Mouse (Mus musculus) liver, embryonic 15.5 days (tissue): Measurements from ENCODE around the gene Tmem219. TPM values are rescaled to one million over a fixed set of nuclear protein-coding genes. Genes with fewer than 3 reads are reported as not detected.
"Not testable (repeated sequence)": the region's sequence is repeated elsewhere in the genome, so short reads cannot be mapped to it uniquely, and the experiment has no call there.

Experiments
- ATAC-seq: fragments of 200-750 bp; cut with Nextera tagmentation; 2 replicates; pipeline ENCODE4 v1.8.0; 2017; ENCODE audit warnings: moderate number of reproducible peaks, mild to moderate bottlenecking, moderate library complexity; ENCODE audit not compliant: insufficient read depth
- H3K27ac ChIP-seq: fragments of 300-500 bp; sonication (generic); replicated peaks from 2 replicates; pipeline ENCODE4 v1.5.1; 2015; ENCODE audit warnings: mild to moderate bottlenecking, inconsistent platforms
- H3K27me3 ChIP-seq: fragments of 300-500 bp; sonication (generic); 2 replicates; pipeline ENCODE4 v1.6.1; 2015; ENCODE audit warnings: mild to moderate bottlenecking, inconsistent platforms
- H3K36me3 ChIP-seq: fragments of 300-500 bp; sonication (generic); replicated peaks from 2 replicates; pipeline ENCODE4 v1.6.1; 2015; ENCODE audit warnings: moderate library complexity, mild to moderate bottlenecking, inconsistent platforms
- H3K4me1 ChIP-seq: fragments of 300-500 bp; sonication (generic); replicated peaks from 2 replicates; pipeline ENCODE4 v1.6.1; 2015; ENCODE audit warnings: inconsistent platforms
- H3K4me2 ChIP-seq: fragments of 300-500 bp; sonication (generic); 2 replicates; pipeline ENCODE4 v1.6.1; 2015; ENCODE audit warnings: moderate library complexity, mild to moderate bottlenecking, inconsistent platforms
- H3K4me3 ChIP-seq: fragments of 300-500 bp; sonication (generic); replicated peaks from 2 replicates; pipeline ENCODE4 v1.5.1; 2015; ENCODE audit warnings: mild to moderate bottlenecking, inconsistent platforms
- H3K9ac ChIP-seq: fragments of 300-500 bp; sonication (generic); 2 replicates; pipeline ENCODE4 v1.6.1; 2015; ENCODE audit warnings: moderate library complexity, mild to moderate bottlenecking, inconsistent platforms
- H3K9me3 ChIP-seq: fragments of 300-500 bp; sonication (generic); replicated peaks from 2 replicates; pipeline ENCODE4 v1.6.1; 2016; ENCODE audit warnings: inconsistent platforms
- WGBS: fragments of 180-500 bp; shearing (Covaris S2); methylation state at CpG from one replicate; pipeline ENCODE4 v1.1.7; 2015; ENCODE audit warnings: mixed read lengths; ENCODE audit not compliant: insufficient replicate concordance; 5-methylcytosine and 5-hydroxymethylcytosine counted together
- polyA plus RNA-seq: library from polyadenylated mRNA; unstranded; fragments of >200 nt; fragmentation: Nextera tagmentation; extraction: Ambion mirVana; gene quantifications from 2 replicates; pipeline ENCODE4 v1.2.1, GENCODE M21; 2015

Gene Tmem219
- polyA plus RNA-seq, 1 experiment from 2014 or later, result 17.0 TPM

- H3K4me1 ChIP-seq, result peaks cover 30% of the 10 kb centered on the region
- no peak overlapping the region for H3K27ac ChIP-seq
- no peak overlapping the region for H3K9ac ChIP-seq
- no peaks in the 10 kb centered on the region for H3K27me3 ChIP-seq
- 45% methylated on average over 2 of the region's 2 CpGs for WGBS
- H3K36me3 ChIP-seq, result no peaks in the 10 kb centered on the region
- no peaks in the 10 kb centered on the region for H3K9me3 ChIP-seq
- H3K4me2 ChIP-seq, result 0 out of 2 replicates have a peak overlapping the region, but pooled peaks have one; percentile 37
- no peak overlapping the region for H3K4me3 ChIP-seq
- no peak for ATAC-seq
These were observed 1.2 kb downstream of the Tmem219 start for GRCm38 (mm10) chr7:126921563-126921962.

- H3K9ac ChIP-seq, result no peak overlapping the region
- WGBS, result 67% methylated on average over 4 of the region's 4 CpGs
- no peak overlapping the region for H3K4me3 ChIP-seq
- no peak overlapping the region for H3K27ac ChIP-seq
- no peaks in the 10 kb centered on the region for H3K9me3 ChIP-seq
- no peak for ATAC-seq
- peaks cover 21% of the 10 kb centered on the region for H3K4me1 ChIP-seq
- no peak overlapping the region for H3K4me2 ChIP-seq
- H3K27me3 ChIP-seq, result no peaks in the 10 kb centered on the region; the same call in 1 of the 2 replicates
- no peaks in the 10 kb centered on the region for H3K36me3 ChIP-seq
These were observed 2.7 kb downstream of the Tmem219 start for GRCm38 (mm10) chr7:126919973-126920372.

GRCm38 (mm10) chr7:126918356-126918755 is 4.4 kb downstream of the Tmem219 start:
- H3K9me3 ChIP-seq, H3K27me3 ChIP-seq, H3K4me1 ChIP-seq, H3K4me3 ChIP-seq, H3K27ac ChIP-seq, H3K36me3 ChIP-seq, H3K9ac ChIP-seq, ATAC-seq, H3K4me2 ChIP-seq: not testable (repeated sequence)
- WGBS, result 40% methylated on average over 4 of the region's 4 CpGs

DNA sequence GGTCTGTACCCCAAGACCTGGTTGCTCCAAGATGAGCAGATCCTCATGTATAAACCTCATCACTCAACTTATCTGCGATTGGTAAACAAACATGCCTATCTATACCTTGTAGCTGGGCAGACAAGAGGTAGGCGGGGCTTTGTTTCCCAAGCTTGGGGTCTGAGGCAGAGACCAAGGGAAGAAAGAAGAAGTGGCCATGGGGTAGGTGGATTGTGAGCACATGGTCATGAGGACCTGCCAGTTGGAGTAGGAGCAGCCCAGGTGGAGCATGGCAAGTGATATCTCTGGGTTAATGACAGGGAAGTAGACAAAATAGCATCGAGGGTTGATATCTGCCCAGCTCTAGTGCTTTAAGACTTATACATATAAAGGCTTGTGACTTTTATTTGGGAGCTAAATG is 7.9 kb downstream of the Tmem219 start:
- H3K4me2 ChIP-seq, result no peak overlapping the region
- no peaks in the 10 kb centered on the region for H3K9me3 ChIP-seq
- no peaks in the 10 kb centered on the region; the same call in 1 of the 2 replicates for H3K27me3 ChIP-seq
- WGBS, result 56% methylated on average over 3 of the region's 3 CpGs
- H3K4me3 ChIP-seq, result no peak overlapping the region
- ATAC-seq, result no peak
- H3K9ac ChIP-seq, result no peak overlapping the region
- no peaks in the 10 kb centered on the region for H3K4me1 ChIP-seq
- no peaks in the 10 kb centered on the region for H3K36me3 ChIP-seq
- H3K27ac ChIP-seq, result no peak overlapping the region

GRCm38 (mm10) chr7:126905590-126905989 is 17.1 kb downstream of the Tmem219 start:
- H3K9me3 ChIP-seq, result no peaks in the 10 kb centered on the region
- ATAC-seq, result no peak
- H3K36me3 ChIP-seq, result no peaks in the 10 kb centered on the region
- H3K4me1 ChIP-seq, result peaks cover 4% of the 10 kb centered on the region
- H3K27me3 ChIP-seq, result peaks cover 3% of the 10 kb centered on the region; the same call in 1 of the 2 replicates
- no peak overlapping the region for H3K4me3 ChIP-seq
- no peak overlapping the region for H3K9ac ChIP-seq
- 27% methylated on average over 3 of the region's 3 CpGs for WGBS
- H3K27ac ChIP-seq, result no peak overlapping the region
- H3K4me2 ChIP-seq, result no peak overlapping the region

GRCm38 (mm10) chr7:126899781-126900180 is 22.9 kb downstream of the Tmem219 start:
- not testable (repeated sequence) for H3K9ac ChIP-seq, H3K4me2 ChIP-seq, H3K36me3 ChIP-seq, H3K27ac ChIP-seq, H3K9me3 ChIP-seq, ATAC-seq, H3K4me3 ChIP-seq, H3K27me3 ChIP-seq
- 77% methylated on average over 9 of the region's 9 CpGs for WGBS
- H3K4me1 ChIP-seq, result peaks cover 24% of the 10 kb centered on the region

- WGBS, result 11% methylated on average over 37 of the region's 37 CpGs
- ATAC-seq, result peak; percentile 93
- peak overlapping the region; percentile 78 for H3K27ac ChIP-seq
These were observed 24.4 kb downstream of the Tmem219 start for GRCm38 (mm10) chr7:126898102-126898990.

GRCm38 (mm10) chr7:126897390-126898101 is 25.2 kb downstream of the Tmem219 start:
- 4% methylated on average over 16 of the region's 16 CpGs for WGBS
- Histone ChIP-seq H3K9me3 (no peaks in the 10 kb centered on the region), H3K4me2 (peak overlapping the region; percentile 83)

More at GRCm38 (mm10) chr7:126898102-126898990, 24.4 kb downstream of the Tmem219 start:
- Histone ChIP-seq H3K27me3 (peaks cover 3% of the 10 kb centered on the region; the same call in 1 of the 2 replicates), H3K4me3 (peak overlapping the region; percentile 67), H3K9me3 (no peaks in the 10 kb centered on the region), H3K36me3 (0 out of 2 replicates have a peak, but pooled peaks cover 2% of the 10 kb centered on the region), H3K4me2 (peak overlapping the region; percentile 83), H3K4me1 (peaks cover 24% of the 10 kb centered on the region), H3K9ac (peak overlapping the region; percentile 72)

DNA sequence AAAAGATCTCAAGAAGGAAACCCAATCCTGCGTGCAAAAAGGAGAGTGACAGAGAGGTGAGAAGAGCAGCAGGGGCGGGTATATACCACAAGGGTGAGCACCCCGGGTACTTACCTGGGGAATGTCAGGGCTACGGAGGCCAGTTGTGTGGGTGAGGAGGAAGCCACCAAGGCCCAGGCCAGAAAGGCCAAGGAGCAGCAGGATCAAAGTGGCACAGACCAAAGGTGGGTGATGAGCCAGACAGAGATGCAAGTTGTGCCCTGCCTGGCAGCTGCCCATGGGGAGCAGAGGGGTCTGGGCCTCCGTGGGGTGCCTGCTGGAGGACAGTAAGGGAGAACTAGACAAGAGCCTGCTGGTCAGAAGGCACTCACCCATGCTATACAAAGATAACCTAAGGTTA is 25.8 kb downstream of the Tmem219 start:
- Histone ChIP-seq H3K4me1 (peaks cover 24% of the 10 kb centered on the region), H3K36me3 (peaks cover 3% of the 10 kb centered on the region; the same call in 1 of the 2 replicates), H3K9ac (peak overlapping the region; percentile 72), H3K9me3 (no peaks in the 10 kb centered on the region), H3K27me3 (peaks cover 3% of the 10 kb centered on the region; the same call in 1 of the 2 replicates), H3K4me3 (peak overlapping the region; percentile 67), H3K4me2 (peak overlapping the region; percentile 83), H3K27ac (peak overlapping the region; percentile 61)
- ATAC-seq, result no peak
- WGBS, result 69% methylated on average over 5 of the region's 5 CpGs

More at GRCm38 (mm10) chr7:126897390-126898101, 25.2 kb downstream of the Tmem219 start:
- peaks cover 2% of the 10 kb centered on the region; the same call in 1 of the 2 replicates for H3K36me3 ChIP-seq
- peaks cover 3% of the 10 kb centered on the region; the same call in 1 of the 2 replicates for H3K27me3 ChIP-seq
- peaks cover 24% of the 10 kb centered on the region for H3K4me1 ChIP-seq
- peak overlapping the region; percentile 67 for H3K4me3 ChIP-seq
- H3K27ac ChIP-seq, result peak overlapping the region; percentile 78
- ATAC-seq, result peak; percentile 66
- peak overlapping the region; percentile 72 for H3K9ac ChIP-seq

GRCm38 (mm10) chr7:126888852-126889251 is 33.9 kb downstream of the Tmem219 start:
- WGBS, result 46% methylated on average over 7 of the region's 7 CpGs

GRCm38 (mm10) chr7:126887281-126887680 is 35.4 kb downstream of the Tmem219 start:
- H3K9ac ChIP-seq, result no peak overlapping the region
- WGBS, result 75% methylated on average over 5 of the region's 5 CpGs
- ATAC-seq, result no peak

More at GRCm38 (mm10) chr7:126888852-126889251, 33.9 kb downstream of the Tmem219 start:
- H3K27ac ChIP-seq, result no peak overlapping the region
- H3K27me3 ChIP-seq, result no peaks in the 10 kb centered on the region
- no peak overlapping the region for H3K4me3 ChIP-seq
- no peaks in the 10 kb centered on the region for H3K9me3 ChIP-seq
- ATAC-seq, result no peak
- peaks cover 25% of the 10 kb centered on the region for H3K36me3 ChIP-seq
- no peak overlapping the region for H3K9ac ChIP-seq
- H3K4me1 ChIP-seq, result peaks cover 19% of the 10 kb centered on the region
- H3K4me2 ChIP-seq, result no peak overlapping the region

More at GRCm38 (mm10) chr7:126887281-126887680, 35.4 kb downstream of the Tmem219 start:
- no peaks in the 10 kb centered on the region for H3K9me3 ChIP-seq
- H3K36me3 ChIP-seq, result peaks cover 25% of the 10 kb centered on the region
- H3K27me3 ChIP-seq, result no peaks in the 10 kb centered on the region
- H3K4me3 ChIP-seq, result no peak overlapping the region
- no peak overlapping the region for H3K27ac ChIP-seq
- no peak overlapping the region for H3K4me2 ChIP-seq
- peaks cover 34% of the 10 kb centered on the region for H3K4me1 ChIP-seq
